Mouse (Mus musculus) thymus, adult 2 months (tissue): ENCODE data around the gene Atp2c1. TPM values are rescaled to one million over a fixed set of nuclear protein-coding genes. Genes with fewer than 3 reads are reported as not detected.

Experiments used
- DNase-seq: peaks from one replicate; pipeline ENCODE4 v3.0.0; 2021
- H3K27ac ChIP-seq: fragments of 200-500 bp; 2 replicates; pipeline ENCODE4 v1.5.1; 2012; ENCODE audit warnings: low read length, control low read depth; ENCODE audit not compliant: control insufficient read depth, insufficient read depth
- H3K27me3 ChIP-seq: fragments of 200-500 bp; 2 replicates; pipeline ENCODE4 v1.6.1; 2012; ENCODE audit warnings: mild to moderate bottlenecking, low read length, moderate library complexity, mixed read lengths; ENCODE audit not compliant: control insufficient read depth, insufficient read depth
- H3K36me3 ChIP-seq: fragments of 200-500 bp; 2 replicates; pipeline ENCODE4 v1.6.1; 2012; ENCODE audit warnings: mild to moderate bottlenecking, low read length, moderate library complexity; ENCODE audit not compliant: control insufficient read depth, insufficient read depth
- H3K4me1 ChIP-seq: fragments of 200-500 bp; replicated peaks from 2 replicates; pipeline ENCODE4 v1.6.1; 2012; ENCODE audit warnings: low read length; ENCODE audit not compliant: control insufficient read depth, insufficient read depth
- H3K4me3 ChIP-seq: fragments of 200-500 bp; 2 replicates; pipeline ENCODE4 v1.5.1; 2012; ENCODE audit warnings: mild to moderate bottlenecking, low read length, control low read depth, moderate library complexity; ENCODE audit not compliant: control insufficient read depth, insufficient read depth
- CTCF ChIP-seq: fragments of 200-500 bp; IDR thresholded peaks from 2 replicates; pipeline ENCODE4 v1.5.1; 2012; ENCODE audit warnings: mild to moderate bottlenecking, control low read depth, low read length, moderate library complexity, borderline replicate concordance; ENCODE audit not compliant: control insufficient read depth, poor library complexity, insufficient read depth; ENCODE audit errors: extremely low read depth
- POLR2A ChIP-seq: fragments of 200-500 bp; IDR thresholded peaks from 2 replicates; pipeline ENCODE4 v1.6.1; 2012; ENCODE audit warnings: mild to moderate bottlenecking, low read length, control low read depth, moderate library complexity; ENCODE audit not compliant: control insufficient read depth, poor library complexity, insufficient read depth; ENCODE audit errors: extremely low read depth
- WGBS: fragments of 180-500 bp; shearing (Covaris S2); methylation state at CpG from one replicate; pipeline ENCODE4 v1.1.7; 2018; 5-methylcytosine and 5-hydroxymethylcytosine counted together
- polyA plus RNA-seq: library from polyadenylated mRNA; depleted of rRNA; stranded (reverse); fragments of >200 nt; gene quantifications from 2 replicates; pipeline ENCODE4 v1.2.3, GENCODE M21; 2012

Atp2c1 gene
- polyA plus RNA-seq, 1 experiment, result 48.9 TPM

DNA sequence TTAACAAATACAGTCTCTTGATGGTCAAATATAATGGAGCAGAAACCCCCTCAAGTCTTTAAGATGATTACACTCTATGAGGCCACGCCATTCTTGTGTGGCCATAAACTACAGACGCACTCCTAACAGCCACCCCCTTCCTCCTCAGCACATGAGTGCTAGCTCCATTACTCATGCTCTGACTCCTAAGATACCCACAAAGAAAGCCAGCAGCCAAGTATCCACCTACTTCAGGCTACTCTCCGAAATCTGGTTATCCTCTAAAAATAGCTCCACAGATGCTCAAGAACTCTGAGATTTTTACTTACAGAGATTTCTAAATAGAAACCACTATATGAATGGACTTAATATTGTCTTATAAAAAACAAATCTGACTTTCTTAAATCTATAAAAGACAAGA is 34.4 kb downstream of the Atp2c1 start:
- 0 out of 2 replicates have a peak, but pooled peaks cover 5% of the 10 kb centered on the region for H3K4me1 ChIP-seq

DNA sequence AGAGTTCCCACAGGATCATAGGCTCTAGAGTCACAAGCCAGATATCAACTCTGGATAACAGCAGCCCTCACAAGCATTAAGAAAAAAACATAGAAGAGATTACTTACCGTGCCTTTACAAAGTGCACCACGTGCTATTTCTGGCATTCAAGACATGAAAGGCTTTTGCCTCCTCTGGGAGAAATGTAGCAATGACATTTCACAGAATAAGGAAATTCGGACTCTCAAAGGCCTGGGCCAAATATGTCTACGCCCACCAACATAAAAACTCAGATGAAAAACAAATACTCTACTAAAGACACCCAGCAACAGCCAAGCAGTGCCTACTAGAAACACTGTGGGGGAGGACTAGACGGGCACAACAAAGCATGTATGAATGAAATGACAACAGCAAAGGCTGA is 38.8 kb downstream of the Atp2c1 start:
- 87% methylated on average over 5 of the region's 5 CpGs for WGBS
- TF ChIP-seq POLR2A (no peak), CTCF (no peak)
- Histone ChIP-seq H3K36me3 (no peaks in the 10 kb centered on the region), H3K27ac (no peak overlapping the region), H3K4me3 (no peak overlapping the region), H3K4me1 (no peaks in the 10 kb centered on the region; the same call in 1 of the 2 replicates), H3K27me3 (no peaks in the 10 kb centered on the region)
- no peak for DNase-seq

More for the DNA sequence above, 34.4 kb downstream of the Atp2c1 start:
- Histone ChIP-seq H3K27me3 (no peaks in the 10 kb centered on the region), H3K27ac (no peak overlapping the region), H3K36me3 (no peaks in the 10 kb centered on the region), H3K4me3 (no peak overlapping the region)
- TF ChIP-seq CTCF (no peak), POLR2A (no peak)
- WGBS, result 94% methylated on average over 3 of the region's 3 CpGs
- DNase-seq, result no peak

DNA sequence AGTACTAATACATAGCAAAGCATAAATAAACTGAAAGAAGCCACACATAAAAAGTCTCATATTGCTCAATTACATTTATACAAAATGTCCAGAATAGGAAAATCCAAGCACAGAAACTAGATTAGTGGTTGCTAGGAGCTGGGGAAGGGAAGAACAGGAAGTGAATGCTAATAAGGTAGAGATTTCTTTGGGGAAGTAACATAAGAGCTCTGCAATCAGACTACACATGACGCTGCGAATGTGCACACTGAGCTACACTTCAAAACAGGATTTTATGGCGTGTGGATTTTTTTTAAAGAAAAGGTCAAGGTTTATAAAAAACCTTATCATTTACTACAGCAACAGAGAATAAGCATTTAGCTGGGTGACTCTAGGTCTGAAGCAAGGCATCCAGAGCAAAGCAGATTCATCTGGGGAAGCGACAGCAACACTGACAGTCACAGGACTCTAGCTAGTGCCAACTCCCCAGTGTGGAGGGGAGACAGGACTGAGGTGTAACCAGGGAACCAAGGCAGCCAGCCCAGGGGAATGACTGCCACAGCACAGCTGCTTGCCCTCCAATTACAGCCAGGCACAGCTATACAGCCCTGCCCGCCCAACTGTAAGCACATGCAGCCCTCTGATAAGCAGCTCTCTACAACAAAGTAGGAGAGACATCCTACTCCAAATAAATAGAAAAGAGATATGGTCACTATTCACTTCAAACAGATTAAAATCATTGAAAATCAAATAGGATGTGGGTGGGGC is 42.6 kb downstream of the Atp2c1 start:
- Histone ChIP-seq H3K36me3 (no peaks in the 10 kb centered on the region), H3K27me3 (no peaks in the 10 kb centered on the region), H3K4me1 (no peaks in the 10 kb centered on the region; the same call in 1 of the 2 replicates), H3K4me3 (no peak overlapping the region), H3K27ac (no peak overlapping the region)
- no peak for DNase-seq
- no peak for TF ChIP-seq CTCF
- TF ChIP-seq POLR2A, result no peak
- WGBS, result 91% methylated on average over 5 of the region's 5 CpGs

DNA sequence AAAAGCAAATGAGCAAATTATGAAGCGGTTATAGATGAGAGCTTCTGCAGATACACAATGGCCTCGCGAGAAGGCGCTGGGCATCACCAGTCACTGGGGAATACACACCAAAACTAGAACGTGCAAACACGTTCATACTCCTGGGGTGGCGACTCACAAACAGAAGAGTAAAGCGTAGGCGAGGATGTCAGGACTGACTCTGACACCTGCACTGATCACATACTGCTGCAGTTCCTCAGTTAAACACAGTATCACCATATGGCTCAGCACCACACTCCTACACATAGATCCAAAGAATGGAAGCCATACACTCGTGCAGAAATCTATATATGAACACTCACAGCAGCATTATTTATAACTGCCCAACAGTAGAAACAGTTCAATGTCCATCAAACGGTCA is 43.2 kb downstream of the Atp2c1 start:
- no peaks in the 10 kb centered on the region for H3K36me3 ChIP-seq
- WGBS, result 96% methylated on average over 11 of the region's 11 CpGs

DNA sequence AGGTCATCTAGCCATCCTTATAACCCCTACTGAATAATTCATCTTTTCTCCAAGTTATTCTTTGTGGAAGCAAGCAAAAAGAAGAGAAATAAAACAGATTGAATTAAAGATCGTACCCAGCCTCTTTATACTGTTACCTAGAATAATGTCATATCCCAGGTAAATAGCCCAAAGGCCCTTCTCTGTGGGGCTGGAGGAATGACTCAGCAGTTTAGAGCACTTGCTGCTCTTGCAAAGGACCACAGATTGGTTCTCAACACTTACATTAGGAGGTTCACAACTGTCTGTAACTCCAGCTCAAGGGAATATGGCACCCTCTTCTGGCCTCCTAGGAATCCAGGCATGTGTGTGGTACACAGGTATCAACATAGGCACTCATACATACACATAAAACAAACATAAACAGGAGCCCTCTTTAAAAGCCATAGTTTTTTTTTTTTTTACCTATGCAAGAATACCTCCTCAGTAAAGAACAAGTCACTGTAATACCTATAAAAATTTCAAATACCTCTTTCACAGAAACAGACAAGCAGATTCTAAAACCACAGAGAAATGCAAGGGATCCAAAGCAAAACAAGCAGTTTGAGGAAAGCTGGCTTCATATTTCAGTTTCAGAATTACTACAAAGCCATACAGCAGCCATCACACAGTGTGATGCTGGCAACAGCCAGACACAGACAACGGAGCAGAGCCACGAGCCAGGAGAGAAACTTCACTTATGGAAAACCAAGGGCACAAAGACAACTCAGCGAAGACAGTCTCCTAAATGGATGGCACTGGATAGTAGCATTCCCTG is 44.2 kb downstream of the Atp2c1 start:
- no peak for DNase-seq
- Histone ChIP-seq H3K4me1 (no peaks in the 10 kb centered on the region; the same call in 1 of the 2 replicates), H3K27me3 (no peaks in the 10 kb centered on the region), H3K4me3 (no peak overlapping the region), H3K27ac (no peak overlapping the region), H3K36me3 (no peaks in the 10 kb centered on the region)
- TF ChIP-seq POLR2A (no peak), CTCF (no peak)
- 91% methylated on average over 4 of the region's 4 CpGs for WGBS

More for the DNA sequence above, 43.2 kb downstream of the Atp2c1 start:
- no peak for TF ChIP-seq CTCF
- Histone ChIP-seq H3K4me3 (no peak overlapping the region), H3K27me3 (no peaks in the 10 kb centered on the region), H3K27ac (no peak overlapping the region), H3K4me1 (no peaks in the 10 kb centered on the region; the same call in 1 of the 2 replicates)
- DNase-seq, result no peak

DNA sequence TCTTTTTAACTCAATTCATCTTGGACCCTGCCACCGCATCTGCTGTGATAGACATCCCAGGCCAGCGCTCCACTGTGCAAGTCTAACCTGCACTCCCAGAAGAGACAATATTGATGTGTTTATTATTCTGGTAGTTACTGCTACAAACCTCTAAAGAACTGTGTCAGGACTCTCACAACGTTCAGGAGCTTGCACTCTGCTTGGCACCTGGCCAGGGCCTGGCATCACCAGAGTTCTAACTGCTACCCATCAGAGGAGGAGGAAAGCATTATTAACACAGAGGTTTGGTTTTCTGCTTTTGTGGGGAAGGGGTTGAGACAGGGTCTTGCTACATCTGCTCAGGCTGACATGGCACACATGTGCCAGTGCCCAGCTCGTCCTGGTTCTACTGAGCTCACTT is 45.0 kb downstream of the Atp2c1 start:
- no peaks in the 10 kb centered on the region for H3K27me3 ChIP-seq
- H3K27ac ChIP-seq, result no peak overlapping the region
- H3K4me3 ChIP-seq, result no peak overlapping the region
- H3K4me1 ChIP-seq, result no peaks in the 10 kb centered on the region; the same call in 1 of the 2 replicates
- 83% methylated on average over 4 of the region's 4 CpGs for WGBS
- H3K36me3 ChIP-seq, result no peaks in the 10 kb centered on the region
- DNase-seq, result no peak
- TF ChIP-seq POLR2A (no peak), CTCF (no peak)
